Mouse (Mus musculus): ENCODE results near the gene Kdm6b.

DNA sequence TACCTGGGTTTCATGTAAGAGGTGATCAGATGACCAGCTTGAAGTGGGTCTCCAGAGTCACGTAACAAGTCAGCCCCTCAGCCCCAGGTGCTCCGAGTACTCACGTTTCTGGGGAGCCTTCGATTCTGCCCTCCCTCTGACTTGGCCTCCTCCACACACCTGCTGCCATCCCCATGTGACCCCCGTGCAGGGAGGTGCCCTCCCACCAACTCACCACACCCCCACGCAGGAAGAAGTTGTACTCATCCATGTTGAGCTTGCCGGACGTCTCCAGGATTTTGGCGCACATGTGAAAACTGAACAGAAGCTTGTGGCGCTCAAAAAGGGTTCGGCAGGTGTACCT is 19.1 kb upstream of the Kdm6b start:
- TF ChIP-seq CTCF (conservative IDR thresholded peaks at IDR 0.05; ENCODE audit: insufficient read depth, insufficient read length, low read depth, low read length) (no peak), POLR2A (IDR thresholded peaks at IDR 0.05; ENCODE audit: low read depth, low read length) (no peak)
